Mouse (Mus musculus) heart, adult 2 months (tissue): Measurements from ENCODE around the gene Gnb4.

ENCODE experiments used
- CTCF ChIP-seq: fragments of 200-600 bp; IDR thresholded peaks from 2 replicates; pipeline ENCODE4 v1.8.1; 2022; ENCODE audit warnings: antibody characterized with exemption, mild to moderate bottlenecking, moderate library complexity
- EP300 ChIP-seq: fragments of 200-500 bp; IDR thresholded peaks from 2 replicates; pipeline ENCODE4 v1.6.1; 2011; ENCODE audit warnings: low read depth, low read length, control low read depth; ENCODE audit not compliant: insufficient read depth
- POLR2A ChIP-seq: fragments of 200-500 bp; IDR thresholded peaks from 2 replicates; pipeline ENCODE4 v1.6.1; 2011; ENCODE audit warnings: mild to moderate bottlenecking, low read depth, low read length, control low read depth; ENCODE audit not compliant: insufficient read depth

DNA sequence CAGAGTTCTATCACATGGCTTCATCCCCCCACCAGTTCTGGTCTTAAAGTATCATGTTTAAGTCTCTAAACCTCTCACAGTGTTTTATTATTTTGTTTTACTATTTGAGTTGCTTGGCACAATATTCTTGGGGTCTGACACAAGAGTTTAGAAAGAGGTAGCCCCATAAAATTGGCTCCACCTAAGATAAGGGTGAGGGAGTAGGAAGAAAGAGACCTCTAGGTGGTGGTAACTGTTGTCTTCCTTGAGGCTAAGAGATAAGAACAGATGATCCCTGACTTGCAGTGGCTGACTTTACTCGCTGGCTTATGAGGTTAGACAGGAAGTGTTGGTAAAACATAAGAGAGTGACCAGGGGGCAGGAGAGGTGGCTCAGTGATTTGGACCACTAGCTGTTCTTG is 80.7 kb downstream of the Gnb4 start:
- no peak for TF ChIP-seq EP300
- TF ChIP-seq CTCF, result no peak
- TF ChIP-seq POLR2A, result no peak
